Mouse (Mus musculus) neural tube, embryonic 15.5 days (tissue): ENCODE data around the gene Cd19. TPM values are rescaled to one million over a fixed set of nuclear protein-coding genes. Genes with fewer than 3 reads are reported as not detected.

Source experiments
- ATAC-seq: fragments of 200-750 bp; cut with Nextera tagmentation; 2 replicates; pipeline ENCODE4 v1.8.0; 2017; ENCODE audit warnings: mild to moderate bottlenecking, moderate TSS enrichment, moderate library complexity; ENCODE audit not compliant: low FRiP score
- H3K27ac ChIP-seq: fragments of 300-500 bp; sonication (generic); replicated peaks from 2 replicates; pipeline ENCODE4 v1.5.1; 2015; ENCODE audit warnings: mild to moderate bottlenecking, inconsistent platforms
- H3K27me3 ChIP-seq: fragments of 300-500 bp; sonication (generic); replicated peaks from 2 replicates; pipeline ENCODE4 v1.6.1; 2015; ENCODE audit warnings: inconsistent platforms
- H3K36me3 ChIP-seq: fragments of 300-500 bp; sonication (generic); 2 replicates; pipeline ENCODE4 v1.6.1; 2015; ENCODE audit warnings: inconsistent platforms
- H3K4me1 ChIP-seq: fragments of 300-500 bp; sonication (generic); 2 replicates; pipeline ENCODE4 v1.6.1; 2015; ENCODE audit warnings: inconsistent platforms
- H3K4me2 ChIP-seq: fragments of 300-500 bp; sonication (generic); 2 replicates; pipeline ENCODE4 v1.6.1; 2015; ENCODE audit warnings: inconsistent platforms, mild to moderate bottlenecking, moderate library complexity
- H3K4me3 ChIP-seq: fragments of 300-500 bp; sonication (generic); replicated peaks from 2 replicates; pipeline ENCODE4 v1.5.1; 2015; ENCODE audit warnings: mild to moderate bottlenecking, inconsistent platforms
- H3K9ac ChIP-seq: fragments of 300-500 bp; sonication (generic); replicated peaks from 2 replicates; pipeline ENCODE4 v1.6.1; 2015; ENCODE audit warnings: mild to moderate bottlenecking, inconsistent platforms
- H3K9me3 ChIP-seq: fragments of 300-500 bp; sonication (generic); replicated peaks from 2 replicates; pipeline ENCODE4 v1.6.1; 2016; ENCODE audit warnings: inconsistent platforms
- WGBS: fragments of 180-500 bp; shearing (Covaris S2); methylation state at CpG from one replicate; pipeline ENCODE4 v1.1.7; 2015; ENCODE audit warnings: mixed read lengths; 5-methylcytosine and 5-hydroxymethylcytosine counted together
- polyA plus RNA-seq: library from polyadenylated mRNA; unstranded; fragments of >200 nt; fragmentation: Nextera tagmentation; extraction: Ambion mirVana; gene quantifications from 2 replicates; pipeline ENCODE4 v1.2.1, GENCODE M21; 2015

The Cd19 gene
- 0.22 and 0.26 TPM in 2 replicates for polyA plus RNA-seq

GRCm38 (mm10) chr7:126414725-126415124, at the start of gene Cd19:
Gene Cd19 (minus strand): TSS chr7:126414889.
- H3K9ac ChIP-seq: no peak within 1 kb of the TSS
- no peak within 1 kb of the TSS for H3K27ac ChIP-seq
- 91% methylated on average over 6 of the region's 6 CpGs for WGBS
- ATAC-seq: no peak
- no peak within 1 kb of the TSS for H3K4me3 ChIP-seq
- no peaks in the 10 kb centered on the region for H3K27me3 ChIP-seq
- no peaks in the 10 kb centered on the region for H3K36me3 ChIP-seq
- H3K4me1 ChIP-seq: no peaks in the 10 kb centered on the region
- H3K4me2 ChIP-seq: no peak within 1 kb of the TSS
- no peaks in the 10 kb centered on the region for H3K9me3 ChIP-seq

GRCm38 (mm10) chr7:126464121-126464520, 49.4 kb upstream of the Cd19 start:
- H3K4me3 ChIP-seq: no peak overlapping the region
- no peaks in the 10 kb centered on the region for H3K9me3 ChIP-seq
- WGBS: 69% methylated on average over 4 of the region's 4 CpGs
- no peaks in the 10 kb centered on the region for H3K4me1 ChIP-seq
- H3K4me2 ChIP-seq: no peak overlapping the region
- H3K27me3 ChIP-seq: no peaks in the 10 kb centered on the region
- H3K36me3 ChIP-seq: peaks cover 29% of the 10 kb centered on the region
- H3K9ac ChIP-seq: no peak overlapping the region
- ATAC-seq: no peak
- H3K27ac ChIP-seq: no peak overlapping the region

- ATAC-seq: no peak
- Histone ChIP-seq H3K36me3 (peaks cover 23% of the 10 kb centered on the region), H3K4me3 (no peak overlapping the region), H3K27me3 (no peaks in the 10 kb centered on the region), H3K9me3 (no peaks in the 10 kb centered on the region), H3K4me2 (no peak overlapping the region), H3K27ac (no peak overlapping the region), H3K4me1 (no peaks in the 10 kb centered on the region), H3K9ac (no peak overlapping the region)
- WGBS: 71% methylated on average over 4 of the region's 4 CpGs
Measured at GRCm38 (mm10) chr7:126463547-126463946, 48.9 kb upstream of the Cd19 start.

- no peak for ATAC-seq
- H3K27me3 ChIP-seq: no peaks in the 10 kb centered on the region
Measured at GRCm38 (mm10) chr7:126463004-126463403, 48.3 kb upstream of the Cd19 start, which contains the start of gene Atp2a1. Gene Atp2a1 (minus strand): TSS chr7:126463108.

GRCm38 (mm10) chr7:126461626-126462025, 46.9 kb upstream of the Cd19 start:
- H3K4me1 ChIP-seq: no peaks in the 10 kb centered on the region
- H3K4me3 ChIP-seq: no peak overlapping the region
- no peaks in the 10 kb centered on the region for H3K9me3 ChIP-seq
- WGBS: 76% methylated on average over 3 of the region's 3 CpGs
- no peak overlapping the region for H3K27ac ChIP-seq
- H3K36me3 ChIP-seq: peaks cover 4% of the 10 kb centered on the region
- no peak overlapping the region for H3K9ac ChIP-seq
- no peak overlapping the region for H3K4me2 ChIP-seq
- ATAC-seq: no peak
- no peaks in the 10 kb centered on the region for H3K27me3 ChIP-seq

More at GRCm38 (mm10) chr7:126463004-126463403, 48.3 kb upstream of the Cd19 start, which contains the start of gene Atp2a1:
- H3K9me3 ChIP-seq: no peaks in the 10 kb centered on the region
- no peak within 1 kb of the TSS for H3K4me3 ChIP-seq
- peaks cover 18% of the 10 kb centered on the region for H3K36me3 ChIP-seq
- H3K9ac ChIP-seq: no peak within 1 kb of the TSS
- H3K4me1 ChIP-seq: no peaks in the 10 kb centered on the region
- WGBS: 55% methylated on average over 5 of the region's 5 CpGs
- no peak within 1 kb of the TSS for H3K27ac ChIP-seq
- no peak within 1 kb of the TSS for H3K4me2 ChIP-seq

- WGBS: 54% methylated on average over 10 of the region's 10 CpGs
- no peak overlapping the region for H3K27ac ChIP-seq
- H3K4me1 ChIP-seq: no peaks in the 10 kb centered on the region
- H3K4me3 ChIP-seq: no peak overlapping the region
- ATAC-seq: no peak
- no peaks in the 10 kb centered on the region for H3K36me3 ChIP-seq
- no peaks in the 10 kb centered on the region for H3K9me3 ChIP-seq
- no peak overlapping the region for H3K9ac ChIP-seq
- H3K27me3 ChIP-seq: no peaks in the 10 kb centered on the region
- no peak overlapping the region for H3K4me2 ChIP-seq
Measured at GRCm38 (mm10) chr7:126460623-126461399, 46.1 kb upstream of the Cd19 start.

- 85% methylated on average over 11 of the region's 11 CpGs for WGBS
- H3K27me3 ChIP-seq: no peaks in the 10 kb centered on the region
Measured at GRCm38 (mm10) chr7:126458844-126459618, 44.3 kb upstream of the Cd19 start.

GRCm38 (mm10) chr7:126458225-126458624, 43.5 kb upstream of the Cd19 start:
- Histone ChIP-seq H3K36me3 (no peaks in the 10 kb centered on the region), H3K4me3 (no peak overlapping the region), H3K27me3 (no peaks in the 10 kb centered on the region), H3K9me3 (no peaks in the 10 kb centered on the region), H3K9ac (no peak overlapping the region), H3K4me1 (no peaks in the 10 kb centered on the region), H3K4me2 (no peak overlapping the region), H3K27ac (no peak overlapping the region)
- 86% methylated on average over 5 of the region's 5 CpGs for WGBS
- no peak for ATAC-seq

More at GRCm38 (mm10) chr7:126458844-126459618, 44.3 kb upstream of the Cd19 start:
- H3K27ac ChIP-seq: no peak overlapping the region
- H3K4me1 ChIP-seq: no peaks in the 10 kb centered on the region
- no peak overlapping the region for H3K9ac ChIP-seq
- no peak for ATAC-seq
- H3K9me3 ChIP-seq: no peaks in the 10 kb centered on the region
- H3K36me3 ChIP-seq: no peaks in the 10 kb centered on the region
- no peak overlapping the region for H3K4me3 ChIP-seq
- H3K4me2 ChIP-seq: no peak overlapping the region

GRCm38 (mm10) chr7:126456382-126457266, 41.9 kb upstream of the Cd19 start:
- H3K4me3 ChIP-seq: no peak overlapping the region
- H3K4me2 ChIP-seq: no peak overlapping the region
- WGBS: 90% methylated on average over 17 of the region's 17 CpGs
- H3K4me1 ChIP-seq: no peaks in the 10 kb centered on the region
- H3K27ac ChIP-seq: no peak overlapping the region
- no peaks in the 10 kb centered on the region for H3K27me3 ChIP-seq
- no peaks in the 10 kb centered on the region for H3K9me3 ChIP-seq
- no peak overlapping the region for H3K9ac ChIP-seq
- no peaks in the 10 kb centered on the region for H3K36me3 ChIP-seq
- ATAC-seq: no peak

GRCm38 (mm10) chr7:126455242-126455641, 40.6 kb upstream of the Cd19 start:
- no peak overlapping the region for H3K27ac ChIP-seq
- no peaks in the 10 kb centered on the region for H3K27me3 ChIP-seq
- H3K36me3 ChIP-seq: no peaks in the 10 kb centered on the region
- H3K4me3 ChIP-seq: no peak overlapping the region
- no peaks in the 10 kb centered on the region for H3K9me3 ChIP-seq
- H3K9ac ChIP-seq: no peak overlapping the region
- H3K4me2 ChIP-seq: no peak overlapping the region
- ATAC-seq: no peak
- 79% methylated on average over 2 of the region's 2 CpGs for WGBS
- H3K4me1 ChIP-seq: no peaks in the 10 kb centered on the region

GRCm38 (mm10) chr7:126453861-126454260, 39.2 kb upstream of the Cd19 start:
- Histone ChIP-seq H3K4me1 (no peaks in the 10 kb centered on the region), H3K9me3 (no peaks in the 10 kb centered on the region), H3K4me3 (no peak overlapping the region), H3K4me2 (no peak overlapping the region), H3K9ac (no peak overlapping the region), H3K27me3 (no peaks in the 10 kb centered on the region), H3K27ac (no peak overlapping the region), H3K36me3 (no peaks in the 10 kb centered on the region)
- no peak for ATAC-seq
- 54% methylated on average over 7 of the region's 7 CpGs for WGBS
